Mouse (Mus musculus): ENCODE data around the gene Rsl24d1.
"Not testable (repeated sequence)": the region's sequence is repeated elsewhere in the genome, so short reads cannot be mapped to it uniquely, and the experiment has no call there.

Rsl24d1 gene

DNA sequence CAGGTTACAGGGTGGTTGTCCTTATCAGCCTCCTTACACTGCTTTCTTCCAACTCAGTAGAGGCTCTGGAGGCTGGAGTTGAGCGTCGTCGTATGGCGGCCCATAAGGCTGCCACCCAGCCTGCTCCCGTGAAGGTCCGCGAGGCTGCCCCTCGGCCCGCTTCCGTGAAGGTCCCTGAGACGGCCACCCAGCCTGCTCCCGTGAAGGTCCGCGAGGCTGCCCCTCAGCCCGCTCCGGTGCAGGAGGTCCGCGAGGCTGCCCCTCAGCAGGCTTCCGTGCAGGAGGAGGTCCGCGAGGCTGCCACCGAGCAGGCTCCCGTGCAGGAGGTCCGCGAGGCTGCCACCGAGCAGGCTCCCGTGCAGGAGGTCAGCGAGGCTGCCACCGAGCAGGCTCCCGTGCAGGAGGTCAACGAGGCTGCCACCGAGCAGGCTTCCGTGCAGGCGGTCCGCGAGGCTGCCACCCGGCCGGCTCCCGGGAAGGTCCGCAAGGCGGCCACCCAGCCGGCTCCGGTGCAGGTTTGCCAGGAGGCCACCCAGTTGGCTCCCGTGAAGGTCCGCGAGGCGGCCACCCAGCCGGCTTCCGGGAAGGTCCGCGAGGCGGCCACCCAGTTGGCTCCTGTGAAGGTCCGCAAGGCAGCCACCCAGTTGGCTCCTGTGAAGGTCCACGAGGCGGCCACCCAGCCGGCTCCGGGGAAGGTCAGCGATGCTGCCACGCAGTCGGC is 9.9 kb upstream of the Rsl24d1 start:
- DNase-seq: peak in 1 of 2 experiments; percentile 35

GRCm38 (mm10) chr9:73103880-73104198 is 9.4 kb upstream of the Rsl24d1 start:
- no peak for DNase-seq

- no peak for DNase-seq
Observed at GRCm38 (mm10) chr9:73105141-73105540, 8.1 kb upstream of the Rsl24d1 start.

DNA sequence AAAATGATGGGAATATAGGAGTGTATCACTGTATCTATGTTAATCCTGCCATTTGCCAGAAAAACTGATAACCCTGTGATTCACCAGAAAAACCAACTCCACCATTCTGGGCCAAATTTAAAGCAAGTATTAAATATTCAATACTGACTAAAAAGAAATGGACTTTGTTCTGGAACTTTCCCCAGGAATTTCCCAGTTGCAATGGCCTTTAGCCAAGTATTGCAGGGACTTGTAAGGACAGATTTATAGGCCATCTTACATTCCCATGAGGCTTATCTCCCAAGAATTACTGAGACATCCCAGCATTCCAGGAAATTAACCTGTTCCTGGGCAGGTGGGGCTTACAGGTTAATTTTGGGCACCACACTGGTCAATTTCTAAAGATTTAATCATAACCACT is 7.5 kb upstream of the Rsl24d1 start:
- no peak for DNase-seq

DNA sequence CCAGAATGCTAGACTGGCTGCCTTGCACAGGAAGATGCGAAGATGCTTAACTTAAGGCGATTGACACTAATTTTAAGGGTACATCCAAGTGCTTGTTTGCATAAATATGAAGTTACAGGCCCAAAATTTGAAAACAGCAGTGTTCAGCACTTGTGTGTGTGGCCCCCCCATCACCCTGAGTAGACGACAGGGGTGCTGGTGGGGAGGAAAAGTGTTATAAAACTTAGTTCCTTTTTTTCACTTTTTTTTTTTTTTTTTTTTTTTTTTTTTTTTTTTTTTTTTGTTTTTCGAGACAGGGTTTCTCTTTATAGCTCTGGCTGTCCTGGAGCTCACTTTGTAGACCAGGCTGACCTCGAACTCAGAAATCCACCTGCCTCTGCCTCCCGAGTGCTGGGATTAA is 3.5 kb downstream of the Rsl24d1 start:
- DNase-seq: not testable (repeated sequence)

GRCm38 (mm10) chr9:73118012-73118411 is 4.8 kb downstream of the Rsl24d1 start:
- DNase-seq: no peak

DNA sequence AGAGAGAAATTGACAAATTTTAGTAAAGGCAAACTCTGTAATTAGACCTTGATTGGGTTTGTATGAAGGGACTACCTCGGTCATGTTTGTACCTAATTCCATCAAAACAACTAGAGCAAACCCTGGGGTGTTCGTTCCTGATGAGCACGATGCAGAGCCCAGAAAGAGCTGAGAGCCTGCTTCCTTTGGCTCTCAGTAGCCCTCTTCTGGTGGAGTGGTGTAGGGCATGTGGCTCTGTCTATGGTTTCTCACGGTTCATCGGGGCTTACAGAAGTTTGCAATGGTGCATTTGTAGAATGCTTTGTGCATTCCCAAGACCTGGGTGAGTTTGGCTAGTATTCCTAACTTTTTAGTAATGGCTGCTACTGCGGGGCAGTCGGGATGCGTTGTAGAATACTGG is 8.5 kb downstream of the Rsl24d1 start:
- no peak for DNase-seq

GRCm38 (mm10) chr9:73125043-73125570 is 11.9 kb downstream of the Rsl24d1 start:
- no peak for DNase-seq

GRCm38 (mm10) chr9:73127457-73127856 is 14.2 kb downstream of the Rsl24d1 start:
- DNase-seq: no peak

GRCm38 (mm10) chr9:73129875-73130274 is 16.6 kb downstream of the Rsl24d1 start:
- no peak for DNase-seq

- no peak for DNase-seq
Observed at GRCm38 (mm10) chr9:73130529-73130928, 17.3 kb downstream of the Rsl24d1 start.

GRCm38 (mm10) chr9:73137341-73137886 is 24.2 kb downstream of the Rsl24d1 start:
- no peak for DNase-seq

DNA sequence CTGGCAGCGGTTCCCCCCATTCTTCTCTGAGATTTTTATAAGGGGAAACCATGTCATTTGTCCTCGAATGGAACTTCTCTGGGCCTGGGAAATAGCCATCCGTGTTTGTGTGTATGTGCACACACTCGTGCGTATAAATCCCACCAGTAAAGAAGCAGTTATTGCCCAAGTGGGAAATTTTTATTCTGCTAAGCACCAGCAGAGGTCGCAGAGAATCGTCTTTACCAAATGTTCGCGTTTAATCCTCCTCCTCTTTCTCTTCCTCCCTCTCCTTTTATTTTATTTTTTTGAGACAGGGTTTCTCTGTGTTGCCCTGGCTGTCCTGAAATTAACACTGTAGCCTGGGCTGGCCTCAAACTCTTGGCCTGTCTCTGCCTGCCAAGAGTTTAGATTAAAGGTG is 41.1 kb downstream of the Rsl24d1 start:
- no peak for DNase-seq

GRCm38 (mm10) chr9:73157968-73158367 is 44.7 kb downstream of the Rsl24d1 start:
- DNase-seq: no peak

DNA sequence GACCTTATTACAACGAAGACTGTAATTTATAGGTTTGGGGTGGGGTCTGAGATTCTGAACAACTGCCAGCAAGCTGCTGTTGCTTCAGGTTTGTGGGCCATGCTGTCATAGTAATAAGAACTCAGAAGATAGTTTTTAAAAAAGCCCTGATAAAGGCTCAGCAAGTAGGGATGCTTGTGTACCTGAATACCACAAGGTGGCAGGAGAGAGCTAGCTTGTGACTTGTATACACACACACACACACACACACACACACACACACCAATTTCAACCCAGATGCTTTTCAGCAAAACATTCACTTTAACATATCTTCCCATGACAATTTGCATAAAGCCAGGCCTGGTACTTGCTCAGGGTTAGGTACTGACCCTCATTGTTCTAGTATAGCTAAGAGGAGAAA is 46.0 kb downstream of the Rsl24d1 start:
- DNase-seq: no peak

DNA sequence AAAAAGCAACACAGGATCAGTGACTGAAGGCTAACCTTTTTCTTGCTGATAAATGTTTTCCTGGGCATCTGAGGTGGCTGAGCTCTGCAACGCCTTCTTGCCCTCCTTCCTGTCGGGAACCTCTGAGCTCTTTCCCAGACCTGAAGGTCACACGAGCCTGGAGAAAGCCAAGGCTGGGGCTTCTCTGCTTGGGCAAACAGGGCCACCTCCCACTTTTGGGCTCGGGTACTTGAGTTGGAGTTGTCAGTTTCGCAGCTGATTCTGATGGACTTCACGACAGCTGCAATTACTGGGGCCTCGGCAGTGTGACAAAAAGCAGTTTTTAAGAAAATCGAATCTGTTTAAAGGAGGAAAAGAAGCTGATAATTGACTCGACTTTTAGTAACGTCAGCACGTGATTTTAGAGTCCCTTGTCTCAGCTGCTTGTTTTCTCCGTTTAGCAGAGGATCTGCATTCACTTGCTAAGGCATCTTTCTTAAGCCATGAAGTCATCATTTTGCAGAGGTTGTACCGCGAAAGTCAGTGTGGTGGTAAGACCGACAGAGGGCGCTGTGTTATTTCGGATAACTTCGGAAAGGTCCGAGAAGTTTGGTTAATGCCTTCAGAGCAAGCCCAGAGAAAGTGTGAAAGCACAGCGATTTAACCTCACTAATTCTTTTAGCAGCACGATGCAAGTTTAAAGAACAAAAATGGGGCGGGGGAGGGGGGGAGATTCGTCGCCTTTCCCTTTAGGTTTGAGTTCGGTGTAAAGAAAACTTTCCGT is 49.5 kb downstream of the Rsl24d1 start:
- DNase-seq: peak; percentile 46 to 63

DNA sequence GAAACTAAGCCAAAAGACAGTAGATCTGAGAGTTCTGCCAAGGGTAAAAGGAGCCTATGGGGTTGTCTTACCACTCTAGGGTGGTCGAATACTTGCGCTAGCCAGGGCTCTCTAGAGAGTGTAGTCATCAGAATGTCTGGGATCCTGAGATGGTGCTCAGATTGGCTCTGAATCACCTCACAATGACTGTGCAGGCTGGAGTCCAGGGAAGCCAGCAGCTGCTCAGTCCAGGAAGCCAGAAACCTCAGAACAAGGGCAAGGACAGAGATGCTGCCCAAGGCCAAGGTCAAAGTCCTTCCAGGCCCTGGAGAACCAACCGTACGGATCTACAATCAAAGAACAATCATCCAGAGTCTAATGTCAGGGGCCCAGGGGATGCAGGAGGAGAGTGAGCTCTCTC is 52.4 kb downstream of the Rsl24d1 start:
- DNase-seq: no peak

Measured in lung, adult 18-20 months (tissue).